Mouse (Mus musculus) MEL (cell line): ENCODE data around the gene Gpr61. TPM values are rescaled to one million over a fixed set of nuclear protein-coding genes. Genes with fewer than 3 reads are reported as not detected.

Experiments
- DNase-seq: peaks from one replicate; pipeline ENCODE4 v3.0.0; 2011; ENCODE audit warnings: low read depth, low spot score
- H3K27ac ChIP-seq: 2 replicates; pipeline ENCODE4 v1.5.1; 2012; ENCODE audit warnings: low read depth, mild to moderate bottlenecking, control low read depth, low read length, moderate library complexity; ENCODE audit not compliant: control insufficient read depth
- H3K27me3 ChIP-seq, 2 experiments: fragments of 150-350 bp in 1 of 2; sonication (generic) in 1 of 2; 2 replicates each; pipeline ENCODE4 v1.6.1; 2012; ENCODE audit warnings: low read length in 2 of 2, mild to moderate bottlenecking in 2 of 2, improper control_type of control experiment in 1 of 2, moderate library complexity in 1 of 2; ENCODE audit not compliant: insufficient read depth in 2 of 2, control insufficient read depth in 1 of 2
- H3K36me3 ChIP-seq, 2 experiments: 2 replicates each; pipeline ENCODE4 v1.6.1; 2012 to 2014; ENCODE audit warnings: low read length in 2 of 2, improper control_type of control experiment in 1 of 2, inconsistent platforms in 1 of 2, mild to moderate bottlenecking in 1 of 2; ENCODE audit not compliant: insufficient read depth in 2 of 2, control insufficient read depth in 1 of 2
- H3K4me1 ChIP-seq, 2 experiments: fragments of 150-350 bp in 1 of 2; sonication (generic) in 1 of 2; 2 replicates each; pipeline ENCODE4 v1.6.1; 2012; ENCODE audit warnings: low read length in 2 of 2, improper control_type of control experiment in 1 of 2, mild to moderate bottlenecking in 1 of 2; ENCODE audit not compliant: insufficient read depth in 2 of 2, control insufficient read depth in 1 of 2
- H3K4me3 ChIP-seq, 2 experiments: fragments of 150-350 bp in 1 of 2; sonication (generic) in 1 of 2; 2 replicates each; pipeline ENCODE4 v1.5.1; 2012; ENCODE audit warnings: low read depth in 2 of 2, low read length in 2 of 2, mild to moderate bottlenecking in 2 of 2, moderate library complexity in 2 of 2, control low read depth in 1 of 2, improper control_type of control experiment in 1 of 2; ENCODE audit not compliant: control insufficient read depth in 1 of 2, insufficient read depth in 1 of 2
- H3K79me2 ChIP-seq: 2 replicates; pipeline ENCODE4 v1.6.1; 2012; ENCODE audit warnings: mild to moderate bottlenecking, low read length, moderate library complexity; ENCODE audit not compliant: control insufficient read depth, poor library complexity, insufficient read depth
- H3K9ac ChIP-seq: 2 replicates; pipeline ENCODE4 v1.6.1; 2012; ENCODE audit warnings: low read depth, mild to moderate bottlenecking, control low read depth, low read length, moderate library complexity; ENCODE audit not compliant: control insufficient read depth, poor library complexity, severe bottlenecking
- H3K9me3 ChIP-seq: fragments of 150-350 bp; sonication (generic); replicated peaks from 2 replicates; pipeline ENCODE4 v1.6.1; 2012; ENCODE audit warnings: mild to moderate bottlenecking, low read length, improper control_type of control experiment, moderate library complexity; ENCODE audit not compliant: insufficient read depth
- BHLHE40 ChIP-seq: IDR thresholded peaks from 2 replicates; pipeline ENCODE4 v1.6.1; 2012; ENCODE audit warnings: low read depth, mild to moderate bottlenecking, inconsistent platforms, low read length, improper control_type of control experiment, borderline replicate concordance
- E2F4 ChIP-seq: IDR thresholded peaks from 2 replicates; pipeline ENCODE4 v1.6.1; 2011; ENCODE audit warnings: low read depth, low read length, improper control_type of control experiment, borderline replicate concordance
- ELF1 ChIP-seq: IDR thresholded peaks from 2 replicates; pipeline ENCODE4 v1.6.1; 2014; ENCODE audit warnings: low read depth, mild to moderate bottlenecking, inconsistent platforms, low read length, improper control_type of control experiment, moderate library complexity
- GABPA ChIP-seq: IDR thresholded peaks from 2 replicates; pipeline ENCODE4 v1.6.1; 2012; ENCODE audit warnings: low read depth, mild to moderate bottlenecking, inconsistent platforms, low read length, improper control_type of control experiment, moderate library complexity
- MAZ ChIP-seq: IDR thresholded peaks from 2 replicates; pipeline ENCODE4 v1.6.1; 2012; ENCODE audit warnings: low read depth, mild to moderate bottlenecking, inconsistent platforms, low read length, improper control_type of control experiment
- MXI1 ChIP-seq: IDR thresholded peaks from 2 replicates; pipeline ENCODE4 v1.6.1; 2011; ENCODE audit warnings: mild to moderate bottlenecking, low read depth, low read length, improper control_type of control experiment
- MYB ChIP-seq: IDR thresholded peaks from 2 replicates; pipeline ENCODE4 v1.6.1; 2011; ENCODE audit warnings: mild to moderate bottlenecking, low read depth, low read length, improper control_type of control experiment
- NELFE ChIP-seq: IDR thresholded peaks from 2 replicates; pipeline ENCODE4 v1.6.1; 2011; ENCODE audit warnings: low read depth, low read length, improper control_type of control experiment
- POLR2A ChIP-seq, 2 experiments: IDR thresholded peaks; 2 replicates each; pipeline ENCODE4 v1.6.1; 2011 to 2012; ENCODE audit warnings: low read length in 2 of 2, mild to moderate bottlenecking in 2 of 2, control low read depth in 1 of 2, improper control_type of control experiment in 1 of 2, low read depth in 1 of 2, moderate library complexity in 1 of 2; ENCODE audit not compliant: control insufficient read depth in 1 of 2, insufficient read depth in 1 of 2, poor library complexity in 1 of 2
- POLR2AphosphoS2 ChIP-seq: IDR thresholded peaks from 2 replicates; pipeline ENCODE4 v1.6.1; 2011; ENCODE audit warnings: low read length, improper control_type of control experiment
- POLR2AphosphoS5 ChIP-seq: IDR thresholded peaks from 2 replicates; pipeline ENCODE4 v1.6.1; 2012; ENCODE audit warnings: low read depth, borderline replicate concordance, mild to moderate bottlenecking, inconsistent platforms, low read length, moderate library complexity, mixed read lengths
- RAD21 ChIP-seq: IDR thresholded peaks from 2 replicates; pipeline ENCODE4 v1.6.1; 2011; ENCODE audit warnings: mild to moderate bottlenecking, low read depth, low read length, improper control_type of control experiment
- SIN3A ChIP-seq: IDR thresholded peaks from 2 replicates; pipeline ENCODE4 v1.6.1; 2012; ENCODE audit warnings: low read length, improper control_type of control experiment, inconsistent platforms
- SMC3 ChIP-seq: IDR thresholded peaks from 2 replicates; pipeline ENCODE4 v1.6.1; 2011; ENCODE audit warnings: low read depth, low read length, improper control_type of control experiment
- TBP ChIP-seq: IDR thresholded peaks from 2 replicates; pipeline ENCODE4 v1.8.0; 2011; ENCODE audit warnings: low read depth, low read length, improper control_type of control experiment
- TCF12 ChIP-seq: IDR thresholded peaks from 2 replicates; pipeline ENCODE4 v1.6.1; 2014; ENCODE audit warnings: low read depth, mild to moderate bottlenecking, inconsistent platforms, low read length, improper control_type of control experiment, moderate library complexity
- USF1 ChIP-seq: IDR thresholded peaks from 2 replicates; pipeline ENCODE4 v1.6.1; 2014; ENCODE audit warnings: low read depth, mild to moderate bottlenecking, inconsistent platforms, low read length, improper control_type of control experiment, moderate library complexity
- ZC3H11A ChIP-seq: IDR thresholded peaks from 2 replicates; pipeline ENCODE4 v1.6.1; 2012; ENCODE audit warnings: low read depth, mild to moderate bottlenecking, inconsistent platforms, low read length, improper control_type of control experiment
- ZMIZ1 ChIP-seq: IDR thresholded peaks from 2 replicates; pipeline ENCODE4 v1.6.1; 2012; ENCODE audit warnings: low read depth, mild to moderate bottlenecking, inconsistent platforms, low read length, improper control_type of control experiment, moderate library complexity
- ZNF384 ChIP-seq: IDR thresholded peaks from 2 replicates; pipeline ENCODE4 v1.6.1; 2012; ENCODE audit warnings: low read depth, mild to moderate bottlenecking, inconsistent platforms, low read length, improper control_type of control experiment
- polyA plus RNA-seq, 2 experiments: library from polyadenylated mRNA; stranded (reverse) in 1 of 2; unstranded in 1 of 2; fragments of >175 nt in 1 of 2; fragments of >200 nt in 1 of 2; gene quantifications; 2 replicates each; pipeline versions ENCODE4 v1.2.1 to v1.2.4; 2012; ENCODE audit warnings: low replicate concordance in 2 of 2, low read depth in 1 of 2; ENCODE audit not compliant: insufficient read length in 2 of 2, insufficient read depth in 1 of 2, missing spikeins in 1 of 2
- total RNA-seq: library from RNA; depleted of rRNA; stranded (reverse); fragments of 300-350 nt; gene quantifications from 2 replicates; pipeline ENCODE4 v1.2.3, GENCODE M21; 2012

Gpr61 gene
- total and polyA plus RNA-seq, 3 experiments: 0.04 to 0.07 TPM; not detected in 1

GRCm38 (mm10) chr3:108185460-108186097 lies 30.9 kb upstream of the Gpr61 start:
- Histone ChIP-seq H3K27ac (no peak overlapping the region), H3K9me3 (no peaks in the 10 kb centered on the region), H3K79me2 (peaks cover 3% of the 10 kb centered on the region; the same call in 1 of the 2 replicates), H3K27me3 (peaks cover 5 to 9% of the 10 kb centered on the region in 2 experiments), H3K4me1 (peaks cover 0 to 11% of the 10 kb centered on the region in 2 experiments; a peak in 2 of 4 replicates)
- DNase-seq: peak; percentile 53
- TF ChIP-seq MAZ (no peak), ZNF384 (peak; percentile 95), ZMIZ1 (no peak), BHLHE40 (peak; percentile 88), TBP (no peak), ELF1 (peak; percentile 50; the same call in 1 of the 2 replicates), TCF12 (no peak), E2F4 (peak; percentile 90; the same call in 1 of the 2 replicates)
- TF ChIP-seq, all 39 proteins: peak for 4
- peak overlapping the region; percentile 79 for H3K9ac ChIP-seq
- no peaks in the 10 kb centered on the region; a peak in 1 of 4 replicates for H3K36me3 ChIP-seq
- peak overlapping the region; percentile 35 to 80 for H3K4me3 ChIP-seq

GRCm38 (mm10) chr3:108184742-108185141 lies 30.1 kb upstream of the Gpr61 start:
- Histone ChIP-seq H3K9me3 (no peaks in the 10 kb centered on the region), H3K4me3 (no peak overlapping the region), H3K27me3 (peaks cover 8 to 9% of the 10 kb centered on the region in 2 experiments), H3K9ac (no peak overlapping the region), H3K4me1 (peaks cover 0 to 11% of the 10 kb centered on the region in 2 experiments; a peak in 2 of 4 replicates), H3K36me3 (no peaks in the 10 kb centered on the region; a peak in 1 of 4 replicates), H3K79me2 (peaks cover 3% of the 10 kb centered on the region; the same call in 1 of the 2 replicates), H3K27ac (no peak overlapping the region)
- TF ChIP-seq POLR2AphosphoS5: no peak
- TF ChIP-seq ZNF384: no peak
- TF ChIP-seq POLR2AphosphoS2: no peak
- TF ChIP-seq POLR2A (IDR thresholded peaks at IDR 0.05; ENCODE audit: control insufficient read depth in 1 of 2, insufficient read depth in 1 of 2, low read depth in 1 of 2, low read length in 2 of 2, poor library complexity in 1 of 2): no peak
- TF ChIP-seq MAZ: no peak
- TF ChIP-seq TBP: no peak
- TF ChIP-seq ZMIZ1: no peak
- TF ChIP-seq ZC3H11A: no peak
- TF ChIP-seq SIN3A: no peak
- TF ChIP-seq GABPA: no peak
- no peak for TF ChIP-seq RAD21
- no peak for TF ChIP-seq USF1
- no peak for TF ChIP-seq ELF1
- no peak for TF ChIP-seq NELFE
- TF ChIP-seq TCF12: no peak
- TF ChIP-seq MXI1: no peak
- no peak for TF ChIP-seq SMC3
- no peak for TF ChIP-seq MYB
- DNase-seq: no peak
